Comparison of ENCODE assay signal across 9 mouse cellular contexts in genomic region chr5:119844994-119845393, GRCm38 (mm10). TPM values are rescaled to one million over a fixed set of nuclear protein-coding genes. Genes with fewer than 3 reads are reported as not detected.
DNase-seq lines count a peak whose midpoint lies in the region; ATAC-seq lines count a peak whose summit lies in the region.
"Had no signal": no experiment of that assay in that cellular context is flagged by ENCODE, and none has a peak within 500 bp of the region (broad histone marks: within the 10 kb centered on the region; RNA-seq: fewer than 3 reads in every experiment).

No protein-coding gene starts in this region.

- H3K36me3 ChIP-seq in kidney, embryonic 14.5 days (ENCODE audit: control insufficient read depth, insufficient read depth, low read length): no peaks in the 10 kb centered on the region
- H3K36me3 ChIP-seq in heart, embryonic 11.5 days (ENCODE audit: control insufficient read depth, insufficient read depth, low read length): no peaks in the 10 kb centered on the region; the same call in 1 of the 2 replicates
- peaks cover 27% of the 10 kb centered on the region for H3K36me3 ChIP-seq in limb, embryonic 13.5 days
- no peaks in the 10 kb centered on the region for H3K36me3 ChIP-seq in stomach, embryonic 15.5 days

- peak overlapping the region; percentile 18; the same call in 1 of the 2 replicates for H3K4me2 ChIP-seq in kidney, embryonic 14.5 days (replicated peaks; ENCODE audit: low read depth, low read length)
- peak overlapping the region; percentile 54 for H3K4me2 ChIP-seq in heart, embryonic 11.5 days
- H3K4me2 ChIP-seq in limb, embryonic 13.5 days (replicated peaks): peak overlapping the region; percentile 76
- peak overlapping the region; percentile 41 for H3K4me2 ChIP-seq in stomach, embryonic 15.5 days

- peak overlapping the region; percentile 5; the same call in 1 of the 2 replicates for H3K4me3 ChIP-seq in kidney, embryonic 14.5 days (ENCODE audit: low read length)
- peak overlapping the region; percentile 23; the same call in 1 of the 2 replicates for H3K4me3 ChIP-seq in heart, embryonic 11.5 days (ENCODE audit: low read depth, low read length)
- peak overlapping the region; percentile 46 for H3K4me3 ChIP-seq in limb, embryonic 13.5 days
- peak overlapping the region; percentile 7; the same call in 1 of the 2 replicates for H3K4me3 ChIP-seq in stomach, embryonic 15.5 days (replicated peaks)

- peak; percentile 66 for ATAC-seq in kidney, embryonic 14.5 days (ENCODE audit: low FRiP score, low TSS enrichment)
- ATAC-seq in heart, embryonic 11.5 days (replicated peaks; ENCODE audit: insufficient number of reproducible peaks, low FRiP score, low TSS enrichment): peak; percentile 76; the same call in 1 of the 2 replicates
- peak; percentile 80; the same call in 1 of the 2 replicates for ATAC-seq in limb, embryonic 13.5 days (ENCODE audit: low FRiP score, low read depth)
- ATAC-seq in stomach, embryonic 15.5 days (ENCODE audit: insufficient read depth, low FRiP score, low read depth): 0 out of 2 replicates have a peak, but pooled peaks have one; percentile 50

- WGBS in kidney, embryonic 14.5 days: under 1% methylated on average over 21 of the region's 21 CpGs
- 2% methylated on average over 21 of the region's 21 CpGs for WGBS in heart, embryonic 11.5 days (ENCODE audit: insufficient replicate concordance)
- under 1% methylated on average over 21 of the region's 21 CpGs for WGBS in limb, embryonic 13.5 days
- WGBS in stomach, embryonic 15.5 days: 2% methylated on average over 21 of the region's 21 CpGs

- DNase-seq in kidney, adult 9 months: no peak
- peak; percentile 24 for DNase-seq in brain, adult 2 months (ENCODE audit: low read depth, low spot score)
- no peak for DNase-seq in T-cell, adult 2 months (ENCODE audit: low spot score)
- no peak for DNase-seq in gastrocnemius, adult 18-20 months (ENCODE audit: low spot score)

- no peaks in the 10 kb centered on the region for H3K4me1 ChIP-seq in kidney, embryonic 14.5 days (ENCODE audit: control insufficient read depth, insufficient read depth, low read length)
- peaks cover 42% of the 10 kb centered on the region for H3K4me1 ChIP-seq in heart, embryonic 11.5 days (ENCODE audit: control insufficient read depth, insufficient read depth, low read length)
- H3K4me1 ChIP-seq in limb, embryonic 13.5 days: peaks cover 65% of the 10 kb centered on the region
- 0 out of 2 replicates have a peak, but pooled peaks cover 5% of the 10 kb centered on the region for H3K4me1 ChIP-seq in stomach, embryonic 15.5 days

- no peak overlapping the region for H3K9ac ChIP-seq in kidney, embryonic 14.5 days (ENCODE audit: low read depth, low read length)
- no peak overlapping the region for H3K9ac ChIP-seq in heart, embryonic 11.5 days (ENCODE audit: low read depth, low read length)
- H3K9ac ChIP-seq in limb, embryonic 13.5 days: peak overlapping the region; percentile 46
- no peak overlapping the region for H3K9ac ChIP-seq in stomach, embryonic 15.5 days

- peaks cover 79% of the 10 kb centered on the region for H3K27me3 ChIP-seq in kidney, embryonic 14.5 days (ENCODE audit: control insufficient read depth, insufficient read depth, low read length)
- H3K27me3 ChIP-seq in heart, embryonic 11.5 days (ENCODE audit: control insufficient read depth, insufficient read depth, low read length): peaks cover 8% of the 10 kb centered on the region
- peaks cover 68% of the 10 kb centered on the region for H3K27me3 ChIP-seq in limb, embryonic 13.5 days
- H3K27me3 ChIP-seq in stomach, embryonic 15.5 days (replicated peaks): peaks cover 79% of the 10 kb centered on the region
- H3K27me3 ChIP-seq: CH12.LX had no signal

- no peaks in the 10 kb centered on the region for H3K9me3 ChIP-seq in kidney, embryonic 14.5 days (ENCODE audit: control insufficient read depth, low read length)
- no peaks in the 10 kb centered on the region for H3K9me3 ChIP-seq in heart, embryonic 11.5 days (replicated peaks; ENCODE audit: control insufficient read depth, low read length)
- H3K9me3 ChIP-seq in limb, embryonic 13.5 days: no peaks in the 10 kb centered on the region
- H3K9me3 ChIP-seq in stomach, embryonic 15.5 days: no peaks in the 10 kb centered on the region

- no peak overlapping the region for H3K27ac ChIP-seq in kidney, embryonic 14.5 days (ENCODE audit: low read depth, low read length)
- H3K27ac ChIP-seq in heart, embryonic 11.5 days (ENCODE audit: low read depth, low read length): peak overlapping the region; percentile 70; the same call in 1 of the 2 replicates
- peak overlapping the region; percentile 69; the same call in 1 of the 2 replicates for H3K27ac ChIP-seq in limb, embryonic 13.5 days
- H3K27ac ChIP-seq in stomach, embryonic 15.5 days: no peak overlapping the region

RNA-seq across cellular contexts. Expression of gene Tbx5, which starts 12.5 kb away (rescaled TPM):
- not detected in 2 replicates for polyA plus RNA-seq in kidney, embryonic 14.5 days (2014; fragmentation: Nextera tagmentation; extraction: Ambion mirVana)
- 40.1 and 41.1 TPM in 2 replicates for polyA plus RNA-seq in heart, embryonic 11.5 days (2014; fragmentation: Nextera tagmentation; extraction: Ambion mirVana)
- polyA plus RNA-seq in limb, embryonic 13.5 days (2015; fragmentation: Nextera tagmentation; extraction: Ambion mirVana): 34.8 and 51.5 TPM in 2 replicates
- polyA plus RNA-seq in stomach, embryonic 15.5 days (2015; fragmentation: Nextera tagmentation; extraction: Ambion mirVana): 0.23 and 0.62 TPM in 2 replicates
- under 1 TPM in 1 of 2 experiments, not detected in 1; 0.09 TPM for total RNA-seq in gastrocnemius, adult 18-20 months (2021)
- total RNA-seq: CH12.LX had no signal

Comparison
In these comparisons a context has a peak if more than half of its experiments do, and no peak if none do; other contexts are left out.
1. H3K27ac ChIP-seq: peak in heart, embryonic 11.5 days (single experiment) and limb, embryonic 13.5 days (single experiment); none in kidney, embryonic 14.5 days (single experiment) and stomach, embryonic 15.5 days (single experiment).
2. H3K4me2 ChIP-seq: peak in every context shown above with its lines; median percentile 76 in limb, embryonic 13.5 days; 54 in heart, embryonic 11.5 days; 41 in stomach, embryonic 15.5 days; 18 in kidney, embryonic 14.5 days.
3. RNA of gene Tbx5, which starts 12.5 kb away (polyA plus RNA-seq): 34.8 to 51.5 TPM in limb, embryonic 13.5 days and 40.1 to 41.1 TPM in heart, embryonic 11.5 days; 0.23 to 0.62 TPM in stomach, embryonic 15.5 days and not detected in kidney, embryonic 14.5 days; every median in the first group is over 10 times any median in the second.
4. Peak in every context shown above with its lines, with median percentiles within 50 percentile points of each other: ATAC-seq and H3K4me3 ChIP-seq.